Mouse (Mus musculus) MEL (cell line): ENCODE measurements around the gene Duoxa2. TPM values are rescaled to one million over a fixed set of nuclear protein-coding genes. Genes with fewer than 3 reads are reported as not detected.
A peak's percentile ranks its signal among the peaks of the same experiment; 100 is the strongest.

Experiments
- DNase-seq: peaks from one replicate; pipeline ENCODE4 v3.0.0; 2011; ENCODE audit warnings: low read depth, low spot score
- H3K27ac ChIP-seq: 2 replicates; pipeline ENCODE4 v1.5.1; 2012; ENCODE audit warnings: low read depth, mild to moderate bottlenecking, control low read depth, low read length, moderate library complexity; ENCODE audit not compliant: control insufficient read depth
- H3K27me3 ChIP-seq, 2 experiments: fragments of 150-350 bp in 1 of 2; sonication (generic) in 1 of 2; 2 replicates each; pipeline ENCODE4 v1.6.1; 2012; ENCODE audit warnings: low read length in 2 of 2, mild to moderate bottlenecking in 2 of 2, improper control_type of control experiment in 1 of 2, moderate library complexity in 1 of 2; ENCODE audit not compliant: insufficient read depth in 2 of 2, control insufficient read depth in 1 of 2
- H3K36me3 ChIP-seq, 2 experiments: 2 replicates each; pipeline ENCODE4 v1.6.1; 2012 to 2014; ENCODE audit warnings: low read length in 2 of 2, improper control_type of control experiment in 1 of 2, inconsistent platforms in 1 of 2, mild to moderate bottlenecking in 1 of 2; ENCODE audit not compliant: insufficient read depth in 2 of 2, control insufficient read depth in 1 of 2
- H3K4me1 ChIP-seq, 2 experiments: fragments of 150-350 bp in 1 of 2; sonication (generic) in 1 of 2; 2 replicates each; pipeline ENCODE4 v1.6.1; 2012; ENCODE audit warnings: low read length in 2 of 2, improper control_type of control experiment in 1 of 2, mild to moderate bottlenecking in 1 of 2; ENCODE audit not compliant: insufficient read depth in 2 of 2, control insufficient read depth in 1 of 2
- H3K4me3 ChIP-seq, 2 experiments: fragments of 150-350 bp in 1 of 2; sonication (generic) in 1 of 2; 2 replicates each; pipeline ENCODE4 v1.5.1; 2012; ENCODE audit warnings: low read depth in 2 of 2, low read length in 2 of 2, mild to moderate bottlenecking in 2 of 2, moderate library complexity in 2 of 2, control low read depth in 1 of 2, improper control_type of control experiment in 1 of 2; ENCODE audit not compliant: control insufficient read depth in 1 of 2, insufficient read depth in 1 of 2
- H3K79me2 ChIP-seq: 2 replicates; pipeline ENCODE4 v1.6.1; 2012; ENCODE audit warnings: mild to moderate bottlenecking, low read length, moderate library complexity; ENCODE audit not compliant: control insufficient read depth, poor library complexity, insufficient read depth
- H3K9ac ChIP-seq: 2 replicates; pipeline ENCODE4 v1.6.1; 2012; ENCODE audit warnings: low read depth, mild to moderate bottlenecking, control low read depth, low read length, moderate library complexity; ENCODE audit not compliant: control insufficient read depth, poor library complexity, severe bottlenecking
- H3K9me3 ChIP-seq: fragments of 150-350 bp; sonication (generic); replicated peaks from 2 replicates; pipeline ENCODE4 v1.6.1; 2012; ENCODE audit warnings: mild to moderate bottlenecking, low read length, improper control_type of control experiment, moderate library complexity; ENCODE audit not compliant: insufficient read depth
- BHLHE40 ChIP-seq: IDR thresholded peaks from 2 replicates; pipeline ENCODE4 v1.6.1; 2012; ENCODE audit warnings: low read depth, mild to moderate bottlenecking, inconsistent platforms, low read length, improper control_type of control experiment, borderline replicate concordance
- CHD2 ChIP-seq: IDR thresholded peaks from 2 replicates; pipeline ENCODE4 v1.6.1; 2011; ENCODE audit warnings: low read length, improper control_type of control experiment
- ELF1 ChIP-seq: IDR thresholded peaks from 2 replicates; pipeline ENCODE4 v1.6.1; 2014; ENCODE audit warnings: low read depth, mild to moderate bottlenecking, inconsistent platforms, low read length, improper control_type of control experiment, moderate library complexity
- EP300 ChIP-seq, 2 experiments: IDR thresholded peaks; 2 replicates each; pipeline ENCODE4 v1.6.1; 2011; ENCODE audit warnings: improper control_type of control experiment in 2 of 2, low read length in 2 of 2, low read depth in 1 of 2, mild to moderate bottlenecking in 1 of 2
- ETS1 ChIP-seq: IDR thresholded peaks from 2 replicates; pipeline ENCODE4 v1.6.1; 2012; ENCODE audit warnings: low read depth, mild to moderate bottlenecking, inconsistent platforms, low read length, improper control_type of control experiment, moderate library complexity
- GATA1 ChIP-seq: IDR thresholded peaks from 2 replicates; pipeline ENCODE4 v1.6.1; 2011; ENCODE audit warnings: low read depth, low read length, improper control_type of control experiment
- HCFC1 ChIP-seq: IDR thresholded peaks from 2 replicates; pipeline ENCODE4 v1.6.1; 2012; ENCODE audit warnings: low read depth, mild to moderate bottlenecking, inconsistent platforms, low read length, improper control_type of control experiment, moderate library complexity
- MEF2A ChIP-seq: IDR thresholded peaks from 2 replicates; pipeline ENCODE4 v1.6.1; 2014; ENCODE audit warnings: low read depth, mild to moderate bottlenecking, inconsistent platforms, low read length, improper control_type of control experiment; ENCODE audit not compliant: poor library complexity, insufficient replicate concordance, severe bottlenecking; ENCODE audit errors: extremely low read depth
- MXI1 ChIP-seq: IDR thresholded peaks from 2 replicates; pipeline ENCODE4 v1.6.1; 2011; ENCODE audit warnings: mild to moderate bottlenecking, low read depth, low read length, improper control_type of control experiment
- MYC ChIP-seq: IDR thresholded peaks from 2 replicates; pipeline ENCODE4 v1.6.1; 2011; ENCODE audit warnings: low read depth, mild to moderate bottlenecking, low read length, improper control_type of control experiment, moderate library complexity
- POLR2A ChIP-seq, 2 experiments: IDR thresholded peaks; 2 replicates each; pipeline ENCODE4 v1.6.1; 2011 to 2012; ENCODE audit warnings: low read length in 2 of 2, mild to moderate bottlenecking in 2 of 2, control low read depth in 1 of 2, improper control_type of control experiment in 1 of 2, low read depth in 1 of 2, moderate library complexity in 1 of 2; ENCODE audit not compliant: control insufficient read depth in 1 of 2, insufficient read depth in 1 of 2, poor library complexity in 1 of 2
- POLR2AphosphoS2 ChIP-seq: IDR thresholded peaks from 2 replicates; pipeline ENCODE4 v1.6.1; 2011; ENCODE audit warnings: low read length, improper control_type of control experiment
- POLR2AphosphoS5 ChIP-seq: IDR thresholded peaks from 2 replicates; pipeline ENCODE4 v1.6.1; 2012; ENCODE audit warnings: low read depth, borderline replicate concordance, mild to moderate bottlenecking, inconsistent platforms, low read length, moderate library complexity, mixed read lengths
- RCOR1 ChIP-seq: IDR thresholded peaks from 2 replicates; pipeline ENCODE4 v1.6.1; 2012; ENCODE audit warnings: low read depth, mild to moderate bottlenecking, inconsistent platforms, low read length, improper control_type of control experiment
- SIN3A ChIP-seq: IDR thresholded peaks from 2 replicates; pipeline ENCODE4 v1.6.1; 2012; ENCODE audit warnings: low read length, improper control_type of control experiment, inconsistent platforms
- SMC3 ChIP-seq: IDR thresholded peaks from 2 replicates; pipeline ENCODE4 v1.6.1; 2011; ENCODE audit warnings: low read depth, low read length, improper control_type of control experiment
- TAL1 ChIP-seq: IDR thresholded peaks from 2 replicates; pipeline ENCODE4 v1.6.1; 2012; ENCODE audit warnings: mild to moderate bottlenecking, inconsistent platforms, low read length, moderate library complexity, mixed read lengths
- TBP ChIP-seq: IDR thresholded peaks from 2 replicates; pipeline ENCODE4 v1.8.0; 2011; ENCODE audit warnings: low read depth, low read length, improper control_type of control experiment
- TCF12 ChIP-seq: IDR thresholded peaks from 2 replicates; pipeline ENCODE4 v1.6.1; 2014; ENCODE audit warnings: low read depth, mild to moderate bottlenecking, inconsistent platforms, low read length, improper control_type of control experiment, moderate library complexity
- UBTF ChIP-seq: IDR thresholded peaks from 2 replicates; pipeline ENCODE4 v1.6.1; 2012; ENCODE audit warnings: low read depth, mild to moderate bottlenecking, inconsistent platforms, low read length, improper control_type of control experiment, moderate library complexity, borderline replicate concordance; ENCODE audit not compliant: insufficient read depth
- USF1 ChIP-seq: IDR thresholded peaks from 2 replicates; pipeline ENCODE4 v1.6.1; 2014; ENCODE audit warnings: low read depth, mild to moderate bottlenecking, inconsistent platforms, low read length, improper control_type of control experiment, moderate library complexity
- ZC3H11A ChIP-seq: IDR thresholded peaks from 2 replicates; pipeline ENCODE4 v1.6.1; 2012; ENCODE audit warnings: low read depth, mild to moderate bottlenecking, inconsistent platforms, low read length, improper control_type of control experiment
- ZKSCAN1 ChIP-seq: IDR thresholded peaks from 2 replicates; pipeline ENCODE4 v1.6.1; 2012; ENCODE audit warnings: low read depth, mild to moderate bottlenecking, inconsistent platforms, low read length, improper control_type of control experiment, moderate library complexity
- ZNF384 ChIP-seq: IDR thresholded peaks from 2 replicates; pipeline ENCODE4 v1.6.1; 2012; ENCODE audit warnings: low read depth, mild to moderate bottlenecking, inconsistent platforms, low read length, improper control_type of control experiment
- polyA plus RNA-seq, 2 experiments: library from polyadenylated mRNA; stranded (reverse) in 1 of 2; unstranded in 1 of 2; fragments of >175 nt in 1 of 2; fragments of >200 nt in 1 of 2; gene quantifications; 2 replicates each; pipeline versions ENCODE4 v1.2.1 to v1.2.4; 2012; ENCODE audit warnings: low replicate concordance in 2 of 2, low read depth in 1 of 2; ENCODE audit not compliant: insufficient read length in 2 of 2, insufficient read depth in 1 of 2, missing spikeins in 1 of 2
- total RNA-seq: library from RNA; depleted of rRNA; stranded (reverse); fragments of 300-350 nt; gene quantifications from 2 replicates; pipeline ENCODE4 v1.2.3, GENCODE M21; 2012

Gene Duoxa2
- total and polyA plus RNA-seq, 3 experiments, result not detected

GRCm38 (mm10) chr2:122348531-122349131 lies 49.9 kb downstream of the Duoxa2 start (continued):
- 0 out of 2 replicates have a peak, but pooled peaks have one; percentile 13 for TF ChIP-seq UBTF
- peak; percentile 55; the same call in 1 of the 2 replicates for TF ChIP-seq TBP
- TF ChIP-seq EP300 (IDR thresholded peaks at IDR 0.05; ENCODE audit: low read depth in 1 of 2, low read length in 2 of 2), result no peak
- TF ChIP-seq ZNF384, result no peak
- TF ChIP-seq ELF1, result no peak
- TF ChIP-seq USF1, result no peak
- TF ChIP-seq MEF2A, result no peak

DNA sequence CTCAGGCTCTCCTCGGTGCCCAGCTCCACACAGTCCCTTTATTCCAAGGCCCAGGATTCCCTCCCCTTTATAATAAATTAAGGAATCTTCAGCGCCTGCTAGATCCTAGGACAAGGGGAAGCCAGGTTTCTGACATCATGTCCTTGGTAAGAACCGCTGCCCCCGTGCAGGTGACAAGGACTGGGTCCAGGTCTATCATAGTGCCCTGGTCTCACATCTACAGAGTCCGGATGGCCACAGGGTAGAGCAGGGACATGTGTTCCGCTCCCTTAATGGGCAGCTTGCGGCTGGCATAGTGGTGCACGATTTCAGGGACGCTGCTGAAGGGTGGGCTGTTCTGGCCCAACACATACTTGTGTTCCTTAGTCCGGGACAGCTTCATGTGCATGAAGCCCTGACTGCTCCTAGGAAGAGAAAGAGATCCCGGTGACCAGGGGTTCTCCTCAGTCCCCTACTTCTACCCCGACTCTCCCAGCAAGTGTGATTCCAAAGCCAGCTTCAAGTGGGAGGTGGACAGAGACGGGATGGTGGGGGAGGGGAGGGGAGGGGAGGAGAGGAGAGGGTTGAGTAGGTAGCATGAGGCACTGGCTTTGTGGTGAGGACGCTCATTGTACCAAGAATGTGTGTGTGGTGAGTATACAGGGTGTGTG lies 50.6 kb downstream of the Duoxa2 start:
- H3K27ac ChIP-seq, result no peak overlapping the region; the same call in 1 of the 2 replicates

DNA sequence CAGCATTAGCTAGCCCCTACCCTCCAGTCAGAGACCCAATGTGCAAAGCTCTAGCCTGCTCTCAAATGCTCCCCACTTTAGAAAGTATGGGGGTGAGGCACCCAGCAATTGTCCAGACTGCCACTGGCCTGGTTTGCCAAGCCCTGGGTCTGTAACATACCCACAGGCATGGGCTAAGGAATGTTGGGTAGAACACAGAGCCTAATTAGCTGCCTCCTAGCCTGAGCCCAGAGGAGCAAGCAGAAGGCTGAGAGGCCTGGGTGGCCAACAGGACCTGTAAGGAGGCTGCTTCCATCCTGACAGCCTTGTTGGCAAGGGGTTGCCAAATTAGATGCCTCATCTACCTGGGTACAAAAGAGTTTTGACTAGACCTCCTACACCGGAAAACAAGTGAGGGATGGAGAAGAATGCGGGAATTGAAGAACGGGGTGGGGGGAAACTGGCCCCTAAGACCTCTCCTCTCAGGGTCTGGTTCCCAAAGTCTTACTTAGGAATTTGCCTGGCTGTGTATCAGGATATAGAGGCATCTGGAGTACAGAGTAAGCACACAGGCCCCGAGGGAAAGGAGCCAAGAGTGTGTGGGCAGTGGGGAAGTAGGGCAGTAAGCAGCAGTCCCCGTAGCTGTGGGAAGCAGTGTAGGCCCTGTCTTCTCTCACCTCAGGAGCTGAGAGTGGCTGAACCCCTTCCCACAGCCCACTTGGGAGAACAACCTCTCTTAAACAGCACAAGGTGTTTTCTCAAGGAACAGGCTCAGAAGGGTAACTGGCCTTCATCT lies 52.6 kb downstream of the Duoxa2 start:
- TF ChIP-seq HCFC1, result no peak
- no peak for TF ChIP-seq ZKSCAN1
- TF ChIP-seq SMC3, result no peak
- no peak for TF ChIP-seq MXI1
- no peak for TF ChIP-seq GATA1
- TF ChIP-seq TBP, result no peak
- TF ChIP-seq TAL1, result no peak
- TF ChIP-seq ETS1, result no peak
- TF ChIP-seq CHD2, result no peak
- TF ChIP-seq ZC3H11A, result no peak
- TF ChIP-seq TCF12, result no peak
- TF ChIP-seq BHLHE40, result no peak
- no peak for TF ChIP-seq SIN3A
- no peaks in the 10 kb centered on the region for H3K9me3 ChIP-seq
- peaks cover 1% of the 10 kb centered on the region; the same call in 1 of the 2 replicates for H3K79me2 ChIP-seq
- no peak overlapping the region for H3K27ac ChIP-seq
- H3K4me1 ChIP-seq, result peaks cover 3 to 4% of the 10 kb centered on the region in 2 experiments
- H3K9ac ChIP-seq, result no peak overlapping the region
- DNase-seq, result no peak
- no peaks in the 10 kb centered on the region for H3K27me3 ChIP-seq
- no peak overlapping the region for H3K4me3 ChIP-seq
- H3K36me3 ChIP-seq, result peaks cover 0 to 8% of the 10 kb centered on the region in 2 experiments; a peak in 2 of 4 replicates

More for the DNA sequence above, 50.6 kb downstream of the Duoxa2 start:
- Histone ChIP-seq H3K9ac (peak overlapping the region; percentile 98), H3K4me3 (peak overlapping the region; percentile 72 to 89), H3K36me3 (peaks cover 0 to 8% of the 10 kb centered on the region in 2 experiments; a peak in 2 of 4 replicates), H3K27me3 (no peaks in the 10 kb centered on the region), H3K79me2 (peaks cover 1% of the 10 kb centered on the region; the same call in 1 of the 2 replicates), H3K9me3 (no peaks in the 10 kb centered on the region), H3K4me1 (peaks cover 3 to 4% of the 10 kb centered on the region in 2 experiments)
- TF ChIP-seq POLR2AphosphoS2 (no peak), ETS1 (no peak), RCOR1 (no peak), MEF2A (no peak), MYC (no peak), EP300 (IDR thresholded peaks at IDR 0.05; ENCODE audit: low read depth in 1 of 2, low read length in 2 of 2) (no peak), POLR2AphosphoS5 (no peak), UBTF (no peak), MXI1 (no peak), ZC3H11A (no peak), POLR2A (IDR thresholded peaks at IDR 0.05; ENCODE audit: control insufficient read depth in 1 of 2, insufficient read depth in 1 of 2, low read depth in 1 of 2, low read length in 2 of 2, poor library complexity in 1 of 2) (no peak), CHD2 (no peak), GATA1 (no peak)
- DNase-seq, result no peak
